Mouse (Mus musculus): ENCODE data around the gene Tiparp. TPM values are rescaled to one million over a fixed set of nuclear protein-coding genes. Genes with fewer than 3 reads are reported as not detected.

Gene Tiparp
- 10 to 100 TPM; 11.8 to 14.2 TPM for total RNA-seq (2021)

DNA sequence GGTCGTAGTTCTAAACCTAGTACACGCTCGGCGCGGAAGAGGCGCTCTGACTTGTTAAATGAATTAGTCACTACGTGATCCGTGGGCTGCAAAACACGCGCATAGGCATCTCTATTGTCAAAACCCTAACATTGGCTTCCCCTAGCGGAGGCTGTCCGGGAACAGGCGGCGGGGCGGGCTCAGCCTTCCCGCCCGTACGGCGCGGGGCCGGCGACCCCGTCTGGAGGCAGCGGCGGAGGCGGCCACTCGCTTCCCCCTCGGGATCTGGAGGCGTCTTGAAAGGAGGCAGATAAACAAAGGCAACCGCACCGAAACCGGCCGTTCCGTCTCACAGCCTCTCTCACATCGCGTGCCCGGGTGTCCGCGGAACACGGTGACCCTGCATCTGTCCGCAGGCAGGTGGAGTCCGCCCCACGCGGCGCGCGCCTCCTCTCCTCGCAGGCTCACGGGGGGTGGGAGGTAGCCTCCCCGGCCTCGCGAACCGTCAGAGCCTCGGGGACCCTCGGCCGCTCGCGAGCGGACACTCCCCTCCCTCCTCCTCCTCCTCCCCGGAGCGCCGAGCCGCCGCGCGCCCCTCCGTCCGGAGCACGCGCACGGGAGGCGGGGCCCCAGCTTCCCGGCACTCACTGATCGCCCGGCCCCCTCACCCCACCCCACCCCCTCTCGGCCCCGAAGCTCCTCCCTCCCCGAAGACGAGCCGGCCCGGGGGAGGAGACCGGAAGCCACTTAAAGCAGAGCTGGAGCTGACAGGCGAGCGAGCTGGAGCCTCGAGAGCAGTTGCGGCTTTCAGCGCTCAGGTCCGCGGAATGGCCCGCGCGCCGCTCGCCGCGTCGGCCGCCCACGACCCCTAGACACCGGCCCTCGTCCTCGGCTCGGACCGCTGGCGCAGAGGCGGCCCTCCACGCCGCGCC is at the start of gene Tiparp:
Tiparp (plus strand) TSS at position 720 of the 911 bp plus-strand sequence.
- peak; percentile 94 for DNase-seq

DNA sequence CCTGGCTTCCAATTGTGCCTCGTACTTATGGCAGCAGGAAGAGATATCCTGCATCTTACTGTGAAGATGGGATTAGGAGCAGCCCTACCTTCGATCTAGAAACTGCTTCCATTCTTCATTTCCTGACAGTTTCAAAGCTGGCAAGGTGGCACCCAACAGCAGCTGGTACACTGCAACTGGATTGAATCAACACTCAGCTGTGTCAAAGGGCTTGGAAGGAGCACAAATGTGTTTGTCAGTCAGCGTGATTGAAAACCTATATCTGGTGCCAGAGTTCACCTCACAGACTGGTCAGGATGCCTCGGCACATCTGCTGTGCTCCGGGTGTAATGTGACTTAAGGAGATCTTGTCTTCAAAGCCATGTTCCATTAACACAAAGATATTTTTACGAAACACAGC is 47.5 kb upstream of the Tiparp start:
- no peak for DNase-seq

DNA sequence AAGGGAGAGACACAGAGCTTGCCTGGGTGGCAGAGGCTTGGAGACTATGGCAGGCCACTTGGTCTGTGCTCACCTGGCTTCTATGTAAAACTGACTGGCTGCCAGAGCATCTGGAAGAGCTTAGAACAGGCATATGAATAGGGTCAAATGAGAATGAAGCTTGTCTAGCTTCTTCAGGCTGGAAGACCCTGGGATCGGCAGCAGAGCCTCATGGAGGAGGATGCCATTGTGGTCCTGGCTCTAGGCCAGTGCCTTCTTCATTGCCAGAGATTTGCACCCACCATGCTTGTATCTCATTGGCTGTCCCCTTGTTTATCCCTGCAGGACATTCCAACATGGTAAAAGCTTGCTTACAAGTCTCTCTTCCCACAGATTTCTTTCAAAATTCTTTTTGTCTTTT is 45.9 kb upstream of the Tiparp start:
- DNase-seq: no peak

DNA sequence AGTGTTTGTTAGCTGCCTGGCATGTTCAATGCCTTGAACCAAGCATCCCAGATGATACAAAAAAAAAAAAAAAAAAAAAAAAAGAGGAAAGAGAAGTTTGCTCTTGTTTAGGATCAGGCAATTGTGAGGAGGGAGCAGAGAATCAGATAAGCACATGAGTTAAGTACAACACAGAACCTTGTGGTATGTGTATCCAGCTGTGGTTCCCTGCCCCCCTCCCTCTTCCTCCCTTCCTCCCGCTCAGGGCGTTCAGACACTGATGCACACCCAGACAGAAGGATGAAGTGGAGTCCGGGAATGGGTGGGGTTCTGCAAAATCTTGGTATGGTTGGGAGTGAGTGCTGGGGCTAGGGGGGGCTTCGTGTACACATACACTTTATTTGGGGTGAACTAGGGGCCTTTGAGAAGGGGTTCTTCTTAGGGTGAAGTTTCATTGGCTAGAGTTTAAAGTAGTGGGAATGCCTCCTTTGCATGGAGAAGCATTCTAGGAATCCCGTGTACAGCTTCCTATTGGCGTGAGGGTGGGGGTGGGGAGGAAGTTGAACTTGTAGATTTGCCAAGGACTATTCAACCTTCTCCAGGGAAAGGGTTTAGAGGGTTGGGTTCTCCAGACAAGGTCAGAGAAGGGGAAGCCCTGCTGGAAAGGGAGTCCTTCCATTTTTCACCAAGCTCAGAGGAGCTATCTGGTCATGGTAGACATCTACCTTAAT is 45.4 kb upstream of the Tiparp start:
- no peak for DNase-seq

DNA sequence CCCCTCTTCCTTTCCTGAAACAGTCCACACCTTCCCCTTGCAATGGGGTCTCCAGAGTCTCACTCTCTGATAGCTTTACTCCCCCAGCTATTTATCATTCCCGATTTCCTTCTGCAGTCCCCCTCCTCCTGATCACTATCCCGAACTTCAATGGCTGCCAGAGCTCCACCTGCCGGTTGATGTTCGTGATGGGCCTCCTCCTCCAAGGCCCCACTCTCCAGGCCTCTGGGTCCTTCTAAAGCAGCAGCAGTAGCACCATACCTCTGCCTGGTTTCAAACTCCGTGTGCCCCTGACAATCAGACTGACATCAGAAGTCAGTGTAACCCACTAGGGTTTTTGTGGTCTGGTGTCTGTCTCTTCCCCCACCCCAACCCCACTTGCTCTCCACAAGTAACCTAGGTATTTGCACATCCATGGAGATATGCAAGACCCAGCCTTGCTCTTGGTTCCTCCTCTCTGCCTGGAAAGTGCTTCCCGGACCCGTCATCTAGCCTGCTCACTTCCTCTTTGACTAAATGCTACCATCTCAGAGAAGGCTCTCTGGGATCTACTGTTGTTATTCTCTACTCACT is 44.0 kb upstream of the Tiparp start:
- DNase-seq: no peak

DNA sequence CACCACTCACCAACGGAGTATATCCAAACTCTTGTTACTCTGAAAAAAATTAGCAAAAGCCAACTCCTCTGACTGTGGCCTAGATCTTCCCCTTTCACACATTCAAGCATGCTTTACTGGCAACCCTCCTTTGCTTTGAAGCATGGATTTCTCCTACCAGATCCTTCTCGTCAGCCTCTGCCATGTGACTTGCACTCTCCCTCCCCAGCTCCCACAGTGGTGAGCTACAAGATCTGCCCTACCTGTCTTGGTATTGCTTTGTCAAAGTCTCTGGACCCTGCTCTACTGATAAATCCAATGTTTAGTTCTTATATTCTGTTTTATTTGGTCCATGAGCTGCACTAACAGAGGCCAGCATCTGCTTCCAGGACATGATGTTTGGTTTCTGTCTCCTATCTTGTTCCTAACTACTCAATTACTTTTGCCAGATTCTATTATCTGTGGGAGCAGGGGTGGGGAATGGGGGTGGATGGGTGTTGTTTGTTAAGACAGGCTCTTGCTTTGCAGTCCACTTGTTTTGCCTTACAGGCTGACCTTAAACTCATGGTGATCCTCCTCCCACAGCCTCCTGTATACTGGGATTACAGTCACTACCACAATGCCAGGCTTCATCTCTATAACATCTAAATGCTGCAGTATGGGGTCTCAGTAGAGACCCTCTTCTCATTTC is 40.7 kb upstream of the Tiparp start:
- no peak for DNase-seq

DNA sequence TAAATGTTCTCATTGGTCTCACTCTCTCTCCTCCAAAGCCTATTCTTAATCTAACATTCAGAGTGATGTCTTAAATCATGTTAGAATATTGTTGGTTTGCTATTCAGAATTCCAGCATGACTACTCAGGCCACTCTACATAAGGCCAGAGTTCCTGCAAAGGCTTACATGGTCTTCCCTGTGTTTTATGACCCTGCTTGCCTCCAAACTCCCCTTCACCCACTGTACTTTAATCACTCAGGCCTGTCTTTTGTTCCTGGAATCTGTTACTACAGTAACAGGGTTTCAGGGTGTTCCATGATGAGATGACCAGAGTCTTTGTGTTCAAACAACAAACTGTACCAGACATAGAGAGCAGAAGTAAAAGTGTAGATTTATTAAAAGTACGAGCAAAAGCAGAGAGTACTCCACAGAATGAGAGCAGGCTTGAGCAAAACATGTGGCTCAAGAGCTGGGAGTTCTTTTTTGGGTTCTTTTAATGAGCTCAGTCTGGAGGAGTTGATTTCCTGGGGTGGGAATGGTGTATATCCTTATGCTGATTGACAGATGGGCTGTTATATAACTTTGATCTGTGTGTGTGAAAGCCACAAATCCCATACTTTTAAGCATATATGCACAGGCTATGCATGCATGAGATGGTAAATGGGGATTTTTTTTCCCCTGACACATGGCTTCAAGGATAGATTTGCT is 39.5 kb upstream of the Tiparp start:
- DNase-seq: no peak

DNA sequence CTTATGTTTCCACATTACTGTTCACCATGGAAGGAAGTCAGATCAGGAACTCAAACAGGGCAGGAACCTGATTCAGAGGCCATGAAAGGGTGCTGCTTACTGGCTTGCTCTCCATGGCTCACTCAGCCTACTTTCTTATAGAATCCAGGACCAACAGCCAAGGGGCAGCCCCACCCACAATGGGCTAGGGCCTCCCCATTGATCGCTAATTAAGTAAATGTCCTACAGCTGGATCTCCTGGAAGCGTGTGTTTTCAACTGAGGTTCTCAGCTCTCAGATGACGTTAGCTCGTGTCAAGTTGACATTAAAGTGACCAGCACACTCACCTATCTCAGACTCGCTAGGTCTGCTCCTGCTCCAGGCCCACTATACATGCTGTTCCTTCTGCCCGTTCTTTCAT is 38.6 kb upstream of the Tiparp start:
- DNase-seq: no peak

DNA sequence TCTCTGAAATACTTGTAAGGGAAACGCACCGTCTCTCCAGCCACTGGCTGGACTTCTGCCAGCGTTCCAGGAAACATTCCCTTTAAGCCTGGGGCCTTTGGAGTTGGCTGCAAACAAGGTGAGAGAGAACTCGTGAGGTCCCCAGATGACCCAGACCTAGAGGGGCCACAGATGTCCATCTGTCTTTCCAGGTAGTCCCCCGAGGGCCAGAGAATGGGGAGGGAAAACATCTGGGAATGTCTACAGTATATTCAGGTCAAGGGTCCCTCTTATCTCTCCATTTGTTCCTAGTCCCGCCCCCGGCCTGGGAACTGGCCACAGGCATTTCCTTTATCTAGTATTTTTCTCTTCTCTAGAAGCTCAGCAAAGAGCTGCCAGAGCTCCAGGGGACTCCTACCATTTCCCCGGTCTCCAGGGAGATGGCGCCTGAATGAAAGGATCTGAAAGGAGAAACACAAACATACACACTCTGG is 33.9 kb upstream of the Tiparp start:
- DNase-seq: peak; percentile 64

DNA sequence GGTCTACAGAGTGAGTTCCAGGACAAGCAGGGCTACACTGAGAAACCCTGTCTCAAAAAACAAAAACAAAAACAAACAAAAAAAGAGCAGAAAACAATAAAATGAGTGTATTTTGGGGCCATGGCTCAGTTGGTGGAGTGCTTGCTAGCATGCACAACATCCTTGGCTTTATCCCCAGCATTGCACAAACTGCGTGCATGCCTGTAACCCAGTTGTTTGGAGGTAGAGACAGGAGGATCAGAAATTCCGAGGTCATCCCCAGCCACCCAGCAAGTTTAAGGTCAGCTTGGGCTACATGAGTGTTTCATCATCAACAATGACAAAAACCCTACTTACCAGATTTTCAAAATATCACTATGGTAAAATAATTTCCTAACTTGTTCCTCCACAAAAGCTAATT is 20.4 kb upstream of the Tiparp start:
- no peak for DNase-seq

DNA sequence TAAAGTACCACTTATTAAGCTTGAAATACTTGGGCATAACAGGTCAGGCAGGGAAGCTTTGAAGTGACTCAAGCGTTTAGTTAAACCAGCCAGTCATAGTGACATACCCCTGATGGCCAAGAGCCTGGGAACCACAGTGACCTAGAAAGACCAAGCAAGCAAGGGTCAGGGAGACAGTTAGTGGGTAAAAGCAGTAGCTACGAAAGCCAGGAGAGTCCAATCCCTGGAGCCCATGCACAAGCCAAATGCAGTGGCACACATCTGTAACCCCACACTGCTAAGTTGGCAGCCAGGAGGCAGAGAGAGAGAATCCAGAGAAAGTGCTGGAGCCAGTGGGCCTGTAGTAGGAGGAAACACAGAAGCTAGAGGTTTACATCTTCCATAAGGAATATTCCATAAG is 17.6 kb upstream of the Tiparp start:
- DNase-seq: no peak

DNA sequence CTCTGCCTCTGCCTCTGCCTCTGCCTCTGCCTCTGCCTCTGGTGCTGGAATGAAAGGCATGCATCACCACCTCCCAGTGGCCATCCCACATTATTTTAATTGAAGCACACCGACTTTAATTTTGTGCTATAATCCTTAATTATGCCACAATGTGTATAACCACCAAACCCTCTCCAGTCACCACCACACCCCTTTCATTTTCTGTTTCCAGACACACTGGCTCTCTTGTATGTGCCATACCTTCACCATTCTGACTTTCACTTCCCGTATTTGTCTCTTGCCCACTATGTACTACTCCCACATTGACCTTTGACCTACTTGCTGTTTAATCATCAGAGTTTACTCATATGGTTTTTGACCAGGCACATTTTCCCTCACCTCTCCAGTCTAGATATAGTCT is 12.5 kb upstream of the Tiparp start:
- no peak for DNase-seq

DNA sequence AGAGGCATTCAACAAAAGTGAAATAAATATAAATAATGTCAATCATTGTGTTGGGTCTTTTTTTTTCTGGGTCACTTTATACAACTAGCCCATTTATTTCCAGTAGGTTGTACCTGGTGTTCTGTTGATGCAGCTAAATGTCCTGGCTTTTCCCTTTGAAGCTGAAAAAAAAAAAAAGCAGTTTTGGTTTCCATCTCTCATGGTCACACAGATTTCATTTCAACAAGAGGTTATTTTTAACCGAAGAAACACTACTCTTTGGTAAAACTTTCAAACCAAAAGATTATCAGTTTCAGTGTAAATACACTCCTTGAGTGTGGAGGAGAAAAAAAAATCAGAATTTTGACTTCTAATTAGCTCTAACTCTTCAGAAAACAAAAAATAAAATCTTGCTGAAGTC is 11.7 kb upstream of the Tiparp start:
- no peak for DNase-seq

DNA sequence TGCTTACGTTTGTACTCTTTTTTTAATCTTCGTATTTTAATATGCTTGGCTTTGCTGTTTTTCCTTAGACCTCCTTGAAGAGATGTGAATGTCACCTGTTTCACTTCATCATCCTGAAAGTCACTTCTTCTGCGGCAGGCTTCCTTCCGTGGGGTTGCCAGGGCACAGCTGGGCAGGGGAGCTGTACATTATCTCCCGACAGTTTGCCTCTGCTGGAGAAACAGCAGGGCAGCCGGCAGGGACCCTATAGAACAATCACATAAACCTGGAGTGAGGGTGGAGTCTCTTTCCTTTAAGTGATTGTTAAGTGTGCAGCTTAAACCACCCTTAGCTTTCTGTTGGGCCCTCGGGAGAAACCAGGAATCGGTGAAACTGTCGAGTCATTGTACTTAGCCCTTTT is 11.1 kb upstream of the Tiparp start:
- no peak for DNase-seq

DNA sequence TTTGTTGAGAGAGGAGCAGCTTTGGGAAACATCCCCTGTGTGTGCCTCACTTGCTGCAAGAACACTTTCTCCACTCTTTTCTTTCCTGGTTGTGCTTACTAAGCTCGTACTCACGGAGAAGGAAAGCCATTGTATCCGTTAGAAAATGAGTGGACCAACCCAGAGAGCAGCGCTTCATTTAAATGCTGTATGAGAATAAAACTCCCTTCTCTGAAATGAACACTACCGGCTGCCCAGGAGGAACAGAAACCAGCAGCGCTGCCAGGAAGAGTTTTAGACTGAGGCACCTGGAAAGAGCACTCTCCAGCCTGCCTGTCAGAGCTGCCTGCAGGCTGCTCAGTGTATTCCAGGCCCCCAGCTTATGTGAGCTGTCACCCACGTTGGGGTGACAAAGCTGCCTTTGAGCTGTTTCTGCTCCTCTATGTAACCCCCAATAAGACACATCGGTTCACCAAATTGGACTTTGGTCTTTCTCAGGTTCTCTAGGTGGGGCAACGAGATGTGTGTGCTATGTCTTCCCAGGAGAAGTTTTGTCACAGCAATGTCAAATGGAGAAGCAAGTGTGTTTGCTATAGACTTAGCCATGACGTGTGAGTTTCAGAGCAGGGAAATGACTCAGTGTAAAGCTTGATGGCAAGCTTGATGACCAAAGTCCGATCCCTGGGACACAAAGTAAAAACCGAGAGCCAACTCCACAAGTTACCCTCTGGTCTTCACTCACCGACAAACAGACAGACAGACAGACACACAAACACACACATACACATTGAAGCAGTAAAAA is 10.3 kb upstream of the Tiparp start:
- DNase-seq: no peak

DNA sequence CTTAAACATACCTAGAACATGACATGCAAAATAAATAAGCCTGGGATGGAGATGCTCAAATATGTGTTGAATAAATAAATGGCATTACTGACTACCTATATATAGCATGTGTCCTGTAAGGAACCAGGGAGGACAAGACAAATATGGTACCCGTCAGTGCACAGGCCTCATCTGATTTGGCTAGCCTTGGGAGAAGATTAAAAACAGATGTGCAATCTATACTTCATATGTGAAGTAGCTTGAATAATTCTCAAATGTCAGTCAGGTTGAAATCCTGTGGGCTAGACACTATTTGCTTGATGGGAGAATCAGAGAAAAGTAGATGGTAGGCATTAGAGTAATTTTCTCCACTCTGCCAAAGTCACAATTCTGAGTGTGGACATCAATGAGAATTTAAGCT is 6.8 kb upstream of the Tiparp start:
- no peak for DNase-seq

DNA sequence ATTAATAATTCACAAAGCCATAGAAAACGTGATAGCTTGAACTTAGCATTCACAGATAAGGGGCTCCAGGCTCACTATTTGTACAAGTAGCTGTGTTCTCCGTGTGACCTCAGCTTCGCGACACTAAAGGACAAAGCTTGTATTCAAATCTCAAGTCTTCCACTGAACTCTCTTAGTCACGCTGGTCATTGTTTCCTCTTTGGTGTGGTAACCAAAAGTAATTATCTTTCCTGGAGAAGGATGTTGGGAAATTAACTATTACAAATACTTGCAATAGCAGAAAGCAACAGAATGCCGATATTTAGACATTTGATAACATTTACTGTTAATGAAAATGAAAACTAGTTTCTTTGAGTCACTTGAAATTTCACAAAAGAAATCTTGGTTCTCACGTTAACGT is 4.8 kb upstream of the Tiparp start:
- no peak for DNase-seq

DNA sequence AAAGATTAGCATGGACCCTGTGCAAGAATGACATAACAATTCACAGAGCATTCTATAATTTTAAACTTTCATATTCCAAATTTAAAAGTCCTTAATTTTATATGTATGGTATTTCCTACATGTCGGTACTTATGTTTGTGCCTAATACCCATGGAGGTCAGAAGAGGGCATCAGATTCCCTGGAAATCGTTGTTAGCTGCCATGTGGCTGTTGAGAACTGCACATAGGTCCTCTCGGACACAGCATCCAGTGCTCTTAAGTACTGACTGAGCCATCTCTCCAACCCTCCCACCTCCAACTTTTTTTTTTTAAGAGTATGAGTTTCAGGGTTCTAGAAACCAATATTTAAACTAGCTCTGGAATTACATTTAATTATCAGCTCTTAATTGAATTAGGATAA is 2.5 kb upstream of the Tiparp start:
- DNase-seq: no peak

DNA sequence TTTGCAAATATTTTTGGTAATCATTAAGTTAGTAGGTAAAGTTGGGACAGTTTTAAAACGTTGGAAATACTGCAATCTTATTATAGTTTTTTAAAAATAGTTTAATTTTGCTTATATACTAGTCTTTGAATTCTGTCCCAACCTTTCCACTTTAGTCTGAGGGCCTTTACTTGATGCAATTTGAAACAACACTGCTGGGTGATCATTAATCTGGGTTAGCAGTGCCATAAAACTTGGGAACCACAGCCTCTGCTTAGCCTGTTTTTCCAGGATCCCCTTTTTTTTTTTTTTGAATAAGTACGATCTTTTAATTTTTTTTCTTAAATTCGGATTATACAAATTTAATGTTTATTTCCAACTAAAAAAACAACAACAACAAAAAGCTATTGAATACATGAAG is 1.0 kb upstream of the Tiparp start:
- no peak for DNase-seq

DNA sequence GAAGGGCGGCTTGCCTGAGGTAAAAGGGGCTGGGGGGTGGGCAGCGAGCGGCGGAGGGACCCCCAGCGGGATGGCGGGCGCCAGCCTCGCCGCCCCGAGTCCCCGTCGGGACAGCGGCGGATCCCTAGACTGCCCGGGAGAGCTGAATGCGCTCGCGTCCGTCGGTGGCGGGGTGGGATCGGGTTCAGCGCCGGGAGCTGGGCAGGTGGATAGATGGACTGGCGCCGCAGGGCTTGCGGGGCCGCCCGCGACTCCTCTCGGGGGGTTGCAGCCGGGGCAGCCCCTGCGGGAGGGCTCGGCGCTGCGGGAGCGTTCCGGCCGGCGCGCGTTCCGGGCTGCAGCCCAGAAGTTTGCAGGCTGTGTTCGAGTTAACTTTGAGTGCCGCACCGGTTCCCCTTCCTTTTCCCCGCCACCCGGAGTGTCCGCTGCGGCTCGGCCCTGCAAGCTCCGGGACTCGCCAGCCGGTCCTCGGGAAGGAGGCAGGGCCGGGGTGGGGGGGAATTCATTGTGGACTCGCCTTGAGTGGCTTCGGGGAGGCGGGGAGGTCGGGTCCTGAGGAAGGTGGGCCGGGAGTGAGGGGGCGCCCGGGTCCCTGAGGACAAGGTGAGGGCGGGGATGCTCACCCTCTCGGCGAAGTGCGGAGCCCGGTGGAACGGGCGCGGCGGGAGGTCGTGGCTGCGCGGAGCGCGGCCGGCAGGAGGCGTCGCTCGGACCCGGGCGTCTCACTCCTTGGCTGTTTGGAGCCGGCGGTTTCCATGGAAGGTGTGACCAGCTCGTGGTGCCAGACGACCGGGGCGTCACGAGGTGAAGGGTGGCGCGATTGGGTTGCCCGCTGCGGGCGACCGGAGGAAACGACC is 632 bp downstream of the Tiparp start:
- peak; percentile 76 for DNase-seq
